Mouse (Mus musculus) liver, postnatal 0 days (tissue): ENCODE measurements around the gene Asb15.

Source experiments
- CTCF ChIP-seq: sonication (generic); IDR thresholded peaks from 2 replicates; pipeline ENCODE4 v1.5.1; 2016; ENCODE audit warnings: antibody characterized with exemption, low read depth
- EP300 ChIP-seq: IDR thresholded peaks from 2 replicates; pipeline ENCODE4 v1.6.1; 2016; ENCODE audit warnings: antibody characterized with exemption, low read depth, mild to moderate bottlenecking

- TF ChIP-seq EP300 (no peak), CTCF (no peak)
Observed at GRCm38 (mm10) chr6:24525705-24526104, 2.2 kb upstream of the Asb15 start.
